Mouse (Mus musculus) liver, embryonic 14.5 days (tissue): ENCODE results near the gene Ankrd33. TPM values are rescaled to one million over a fixed set of nuclear protein-coding genes. Genes with fewer than 3 reads are reported as not detected.

Experiments
- ATAC-seq: fragments of 200-750 bp; cut with Nextera tagmentation; 2 replicates; pipeline ENCODE4 v1.8.0; 2017; ENCODE audit warnings: moderate number of reproducible peaks, mild to moderate bottlenecking, moderate library complexity; ENCODE audit not compliant: insufficient read depth
- DNase-seq, 3 experiments: peaks; one replicate each; pipeline ENCODE4 v3.0.0-alpha.2; 2012 to 2013; ENCODE audit warnings: low read depth in 3 of 3, low spot score in 3 of 3
- H3K27ac ChIP-seq: fragments of 300-500 bp; sonication (generic); 2 replicates; pipeline ENCODE4 v1.5.1; 2014; ENCODE audit warnings: moderate library complexity, mild to moderate bottlenecking, control low read depth, inconsistent platforms
- H3K27me3 ChIP-seq: fragments of 300-500 bp; sonication (generic); 2 replicates; pipeline ENCODE4 v1.6.1; 2014; ENCODE audit warnings: mild to moderate bottlenecking, low read length, moderate library complexity; ENCODE audit not compliant: control insufficient read depth, insufficient read depth
- H3K36me3 ChIP-seq: fragments of 300-500 bp; sonication (generic); replicated peaks from 2 replicates; pipeline ENCODE4 v1.6.1; 2014; ENCODE audit warnings: low read depth; ENCODE audit not compliant: control insufficient read depth, insufficient read depth
- H3K4me1 ChIP-seq, 2 experiments: fragments of 200-500 bp in 1 of 2; fragments of 300-500 bp in 1 of 2; sonication (generic) in 1 of 2; replicated peaks; 2 replicates each; pipeline ENCODE4 v1.6.1; 2012 to 2014; ENCODE audit warnings: antibody characterized with exemption in 1 of 2, inconsistent platforms in 1 of 2, low read length in 1 of 2; ENCODE audit not compliant: control insufficient read depth in 2 of 2, insufficient read depth in 2 of 2
- H3K4me2 ChIP-seq: fragments of 300-500 bp; sonication (generic); 2 replicates; pipeline ENCODE4 v1.6.1; 2014; ENCODE audit warnings: low read depth, mild to moderate bottlenecking, control low read depth, moderate library complexity
- H3K4me3 ChIP-seq, 2 experiments: fragments of 200-500 bp in 1 of 2; fragments of 300-500 bp in 1 of 2; sonication (generic) in 1 of 2; 2 replicates each; pipeline ENCODE4 v1.5.1; 2012 to 2014; ENCODE audit warnings: low read depth in 2 of 2, low read length in 2 of 2, mild to moderate bottlenecking in 2 of 2, control low read depth in 1 of 2, inconsistent platforms in 1 of 2, moderate library complexity in 1 of 2; ENCODE audit not compliant: insufficient read depth in 1 of 2
- H3K9ac ChIP-seq: fragments of 300-500 bp; sonication (generic); replicated peaks from 2 replicates; pipeline ENCODE4 v1.6.1; 2014; ENCODE audit warnings: mild to moderate bottlenecking, control low read depth, moderate library complexity
- H3K9me3 ChIP-seq: fragments of 300-500 bp; sonication (generic); 2 replicates; pipeline ENCODE4 v1.6.1; 2016; ENCODE audit warnings: low read length, mixed read lengths; ENCODE audit not compliant: control insufficient read depth
- CTCF ChIP-seq: IDR thresholded peaks from 2 replicates; pipeline ENCODE4 v1.5.1; 2016; ENCODE audit warnings: antibody characterized with exemption, low read depth, control low read depth
- EP300 ChIP-seq: IDR thresholded peaks from 2 replicates; pipeline ENCODE4 v1.6.1; 2016; ENCODE audit warnings: antibody characterized with exemption, low read depth
- WGBS: fragments of 180-500 bp; shearing (Covaris S2); extraction: QIAGEN DNeasy Blood & Tissue Kit; methylation state at CpG from one replicate; pipeline ENCODE4 v1.1.7; 2014; ENCODE audit not compliant: insufficient replicate concordance; 5-methylcytosine and 5-hydroxymethylcytosine counted together
- polyA plus RNA-seq, 2 experiments: library from polyadenylated mRNA; depleted of rRNA in 1 of 2; stranded (reverse) in 1 of 2; unstranded in 1 of 2; fragments of >200 nt; fragmentation: Nextera tagmentation in 1 of 2; extraction: Ambion mirVana in 1 of 2; gene quantifications; 2 replicates each; pipeline versions ENCODE4 v1.2.1 to v1.2.3; 2012 to 2014

The Ankrd33 gene
- polyA plus RNA-seq, 2 experiments = not detected

DNA sequence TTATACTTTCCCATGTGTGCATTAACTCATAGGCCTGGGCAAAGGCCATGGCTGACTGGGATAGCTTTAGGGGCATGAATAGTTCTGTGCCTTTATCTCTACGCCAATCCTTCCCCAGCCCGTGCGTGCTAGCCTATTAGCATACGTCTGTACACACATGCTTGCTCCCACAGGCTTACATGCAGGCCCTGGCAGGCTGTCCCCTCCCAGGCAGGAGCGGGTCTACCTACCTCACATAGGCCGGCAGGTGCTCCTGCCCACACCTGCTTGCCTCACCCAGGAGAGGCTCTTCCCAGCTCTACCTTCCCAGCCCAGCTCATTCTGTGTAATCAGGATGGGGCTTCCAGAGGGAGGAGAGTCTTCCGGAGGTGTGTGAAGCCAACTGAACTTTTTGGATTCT, 46.0 kb downstream of the Ankrd33 start:
- no peak for ATAC-seq

GRCm38 (mm10) chr15:101163056-101163458, 47.5 kb downstream of the Ankrd33 start:
- Histone ChIP-seq H3K27me3 (no peaks in the 10 kb centered on the region), H3K9ac (no peak overlapping the region), H3K27ac (no peak overlapping the region), H3K4me3 (no peak overlapping the region), H3K36me3 (no peaks in the 10 kb centered on the region), H3K9me3 (no peaks in the 10 kb centered on the region), H3K4me1 (peaks cover 0 to 9% of the 10 kb centered on the region in 2 experiments; a peak in 2 of 4 replicates), H3K4me2 (no peak overlapping the region)
- DNase-seq (no peak), ATAC-seq (no peak)
- TF ChIP-seq CTCF (no peak), EP300 (no peak)
- WGBS = 79% methylated on average over 15 of the region's 15 CpGs

More for the DNA sequence above, 46.0 kb downstream of the Ankrd33 start:
- no peak overlapping the region for H3K4me2 ChIP-seq
- H3K27me3 ChIP-seq = no peaks in the 10 kb centered on the region
- TF ChIP-seq CTCF = no peak
- TF ChIP-seq EP300 = no peak
- peaks cover 0 to 9% of the 10 kb centered on the region in 2 experiments; a peak in 2 of 4 replicates for H3K4me1 ChIP-seq
- H3K9ac ChIP-seq = no peak overlapping the region
- no peak overlapping the region for H3K27ac ChIP-seq
- DNase-seq = no peak
- WGBS = 53% methylated on average over 7 of the region's 7 CpGs
- H3K9me3 ChIP-seq = no peaks in the 10 kb centered on the region
- no peaks in the 10 kb centered on the region for H3K36me3 ChIP-seq
- H3K4me3 ChIP-seq = no peak overlapping the region

- H3K9ac ChIP-seq = no peak overlapping the region
- ATAC-seq (no peak), DNase-seq (no peak)
- 24% methylated on average over 5 of the region's 5 CpGs for WGBS
- H3K4me2 ChIP-seq = no peak overlapping the region
- H3K9me3 ChIP-seq = no peaks in the 10 kb centered on the region
- H3K27me3 ChIP-seq = no peaks in the 10 kb centered on the region
- H3K36me3 ChIP-seq = no peaks in the 10 kb centered on the region
- H3K4me1 ChIP-seq = peaks cover 0 to 9% of the 10 kb centered on the region in 2 experiments; a peak in 2 of 4 replicates
- H3K4me3 ChIP-seq = no peak overlapping the region
- H3K27ac ChIP-seq = no peak overlapping the region
- TF ChIP-seq CTCF (no peak), EP300 (no peak)
These were observed 48.3 kb downstream of the Ankrd33 start for GRCm38 (mm10) chr15:101163854-101164253.

- no peaks in the 10 kb centered on the region for H3K9me3 ChIP-seq
- WGBS = 43% methylated on average over 5 of the region's 5 CpGs
- no peak overlapping the region for H3K9ac ChIP-seq
- ATAC-seq = no peak
- H3K27ac ChIP-seq = no peak overlapping the region
- DNase-seq = no peak
- H3K4me1 ChIP-seq = peaks cover 0 to 9% of the 10 kb centered on the region in 2 experiments; a peak in 2 of 4 replicates
- H3K4me3 ChIP-seq = no peak overlapping the region
- no peaks in the 10 kb centered on the region for H3K27me3 ChIP-seq
- H3K4me2 ChIP-seq = no peak overlapping the region
- H3K36me3 ChIP-seq = no peaks in the 10 kb centered on the region
- TF ChIP-seq CTCF (no peak), EP300 (no peak)
These were observed 48.7 kb downstream of the Ankrd33 start for GRCm38 (mm10) chr15:101164291-101164690.

DNA sequence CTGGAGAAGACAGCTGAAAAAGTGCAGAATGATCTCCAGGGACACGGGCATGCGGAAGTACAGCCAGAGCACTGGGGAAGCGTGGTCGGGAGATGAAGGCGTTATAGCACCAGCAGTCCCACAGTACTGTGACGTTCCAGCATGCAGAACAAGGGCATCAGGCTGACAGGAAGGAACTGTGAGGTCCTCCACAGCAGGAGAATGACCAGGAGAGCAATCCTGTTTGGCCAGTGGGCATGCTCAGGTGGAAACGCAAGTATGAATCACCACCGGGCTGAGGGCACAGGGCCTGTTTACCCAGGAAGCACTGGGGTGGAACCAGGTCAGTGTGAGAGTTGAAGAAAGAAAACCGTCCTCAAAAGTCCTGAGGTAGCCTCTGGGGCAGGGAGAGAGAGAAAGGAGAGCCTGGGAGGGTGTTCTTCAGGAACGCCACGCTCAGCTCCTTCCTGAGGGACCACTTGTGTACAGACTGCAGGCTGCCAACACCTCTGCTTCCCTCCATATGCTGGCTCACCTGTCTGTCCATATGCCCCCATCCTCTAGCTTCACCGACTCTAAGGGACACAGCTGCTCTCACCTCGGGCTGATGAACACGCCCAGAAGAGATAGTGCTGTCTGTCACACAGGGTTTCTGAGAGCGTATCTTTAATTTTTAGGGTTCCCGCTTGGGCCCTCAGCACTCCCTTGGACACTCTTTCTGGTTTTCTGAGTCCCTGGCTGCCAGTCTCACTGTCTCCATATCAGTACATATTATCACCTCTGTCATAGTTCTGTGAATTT, 50.3 kb downstream of the Ankrd33 start:
- Histone ChIP-seq H3K9me3 (no peaks in the 10 kb centered on the region), H3K27ac (no peak overlapping the region), H3K36me3 (no peaks in the 10 kb centered on the region), H3K4me2 (no peak overlapping the region), H3K4me1 (peaks cover 5 to 20% of the 10 kb centered on the region in 2 experiments), H3K9ac (no peak overlapping the region), H3K27me3 (no peaks in the 10 kb centered on the region), H3K4me3 (no peak overlapping the region)
- no peak for ATAC-seq
- 39% methylated on average over 16 of the region's 16 CpGs for WGBS
- no peak for DNase-seq
- TF ChIP-seq EP300 = no peak
- no peak for TF ChIP-seq CTCF
